ENCODE assay signal across 15 mouse cellular contexts in the genomic region with DNA sequence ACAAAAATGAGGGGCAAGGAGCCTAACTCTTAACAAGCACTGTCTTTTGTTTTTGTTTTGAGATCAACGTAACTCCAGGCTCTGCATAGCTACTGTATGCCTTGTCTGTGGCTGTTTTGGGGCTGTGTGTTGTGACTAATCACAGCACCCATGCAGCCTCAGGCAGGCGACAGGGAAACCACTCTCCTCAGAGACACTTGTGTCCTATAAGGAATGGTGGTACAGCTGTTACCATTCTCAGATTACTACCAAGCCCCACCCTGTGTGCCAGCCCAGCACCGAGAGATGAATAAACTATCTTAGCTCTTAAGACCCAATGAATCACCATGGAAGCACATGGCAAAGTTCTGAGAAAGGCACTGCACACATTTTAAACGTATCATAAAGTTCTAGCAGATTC. TPM values are rescaled to one million over a fixed set of nuclear protein-coding genes. Genes with fewer than 3 reads are reported as not detected.
DNase-seq lines count a peak whose midpoint lies in the region; ATAC-seq and TF ChIP-seq lines count a peak whose summit lies in the region.
"Had no signal": no experiment of that assay in that cellular context is flagged by ENCODE, and none has a peak within 500 bp of the region (broad histone marks: within the 10 kb centered on the region; RNA-seq: fewer than 3 reads in every experiment).

No protein-coding gene starts in this region.

- peak overlapping the region; percentile 11; the same call in 1 of the 2 replicates for H3K4me2 ChIP-seq in embryonic facial prominence, embryonic 14.5 days (ENCODE audit: low read depth, low read length)
- no peak overlapping the region for H3K4me2 ChIP-seq in limb, embryonic 14.5 days (replicated peaks; ENCODE audit: low read depth, low read length, severe bottlenecking)

- WGBS in cerebellum, adult 2 months, result 55% methylated on average over 4 of the region's 4 CpGs
- WGBS in embryonic facial prominence, embryonic 14.5 days, result 34% methylated on average over 4 of the region's 4 CpGs
- WGBS in limb, embryonic 14.5 days, result 42% methylated on average over 4 of the region's 4 CpGs

- H3K27me3 ChIP-seq in cerebellum, adult 2 months (ENCODE audit: control insufficient read depth, insufficient read depth, low read length), result no peaks in the 10 kb centered on the region; the same call in 1 of the 2 replicates
- no peaks in the 10 kb centered on the region for H3K27me3 ChIP-seq in embryonic facial prominence, embryonic 14.5 days (replicated peaks; ENCODE audit: control insufficient read depth, insufficient read depth, low read length)
- no peaks in the 10 kb centered on the region for H3K27me3 ChIP-seq in limb, embryonic 14.5 days (ENCODE audit: control insufficient read depth, insufficient read depth, low read length)

- no peak overlapping the region for H3K9ac ChIP-seq in embryonic facial prominence, embryonic 14.5 days (ENCODE audit: low read depth, low read length)
- H3K9ac ChIP-seq in limb, embryonic 14.5 days (ENCODE audit: low read depth, low read length, severe bottlenecking), result no peak overlapping the region

- ATAC-seq in embryonic facial prominence, embryonic 14.5 days (ENCODE audit: low read depth), result peak; percentile 93
- peak; percentile 80 for ATAC-seq in limb, embryonic 14.5 days (ENCODE audit: low FRiP score, low read depth)
- no peak for ATAC-seq in inflammation-experienced regulatory T-cells, adult 6 months

- H3K9me3 ChIP-seq in embryonic facial prominence, embryonic 14.5 days (ENCODE audit: control insufficient read depth, low read length), result no peaks in the 10 kb centered on the region
- H3K9me3 ChIP-seq in limb, embryonic 14.5 days (ENCODE audit: control insufficient read depth, low read length), result no peaks in the 10 kb centered on the region
- H3K9me3 ChIP-seq: forebrain, embryonic 10.5 days had no signal

- no peak overlapping the region for H3K4me3 ChIP-seq in cerebellum, adult 2 months (replicated peaks; ENCODE audit: insufficient read depth, low read depth, low read length)
- no peak overlapping the region for H3K4me3 ChIP-seq in embryonic facial prominence, embryonic 14.5 days (ENCODE audit: low read depth, low read length)
- H3K4me3 ChIP-seq in limb, embryonic 14.5 days (replicated peaks; ENCODE audit: low read length), result no peak overlapping the region
- H3K4me3 ChIP-seq: forebrain, embryonic 10.5 days had no signal

- H3K4me1 ChIP-seq in cerebellum, adult 2 months (ENCODE audit: control insufficient read depth, insufficient read depth, low read length), result no peaks in the 10 kb centered on the region
- H3K4me1 ChIP-seq in embryonic facial prominence, embryonic 14.5 days (ENCODE audit: control insufficient read depth, insufficient read depth, low read length), result 0 out of 2 replicates have a peak, but pooled peaks cover 7% of the 10 kb centered on the region
- H3K4me1 ChIP-seq in limb, embryonic 14.5 days (ENCODE audit: control insufficient read depth, insufficient read depth, low read length), result no peaks in the 10 kb centered on the region; the same call in 1 of the 2 replicates

- TF ChIP-seq CTCF in cerebellum, adult 2 months (IDR thresholded peaks at IDR 0.05; ENCODE audit: borderline replicate concordance, insufficient read depth, low read depth, low read length), result no peak

- no peak for DNase-seq in cerebellum, adult 2 months
- DNase-seq in cerebellum, postnatal 4 days (ENCODE audit: low spot score in 2 of 2), result no peak
- peak; percentile 26 for DNase-seq in left cerebral cortex, adult 11 months (ENCODE audit: low spot score)
- no peak for DNase-seq in left cerebral cortex, adult 9 months (ENCODE audit: low spot score in 2 of 2)
- DNase-seq in embryonic facial prominence, embryonic 14.5 days (ENCODE audit: low spot score), result peak; percentile 79
- peak; percentile 33 for DNase-seq in limb, embryonic 14.5 days (ENCODE audit: low spot score)
- no peak for DNase-seq in adrenal gland, adult 8-10 months
- DNase-seq: adrenal gland, postnatal 25 days; cerebellum, adult 9-11 months; kidney, postnatal 10 days; lung, postnatal 4 days; right cerebral cortex, postnatal 4 days; thymus, postnatal 4 days had no signal

- peak overlapping the region; percentile 30; the same call in 1 of the 2 replicates for H3K27ac ChIP-seq in cerebellum, adult 2 months (ENCODE audit: insufficient read depth, low read length)
- peak overlapping the region; percentile 53 for H3K27ac ChIP-seq in embryonic facial prominence, embryonic 14.5 days (replicated peaks; ENCODE audit: low read depth, low read length)
- H3K27ac ChIP-seq in limb, embryonic 14.5 days (replicated peaks; ENCODE audit: low read depth, low read length), result 0 out of 2 replicates have a peak overlapping the region, but pooled peaks have one; percentile 2
- H3K27ac ChIP-seq: forebrain, embryonic 10.5 days had no signal

- TF ChIP-seq POLR2A in cerebellum, adult 2 months (IDR thresholded peaks at IDR 0.05; ENCODE audit: borderline replicate concordance, insufficient read depth, low read length), result no peak
- no peak for TF ChIP-seq POLR2A in limb, embryonic 14.5 days (IDR thresholded peaks at IDR 0.05; ENCODE audit: borderline replicate concordance, extremely low read depth, insufficient read depth, insufficient read length)

- H3K36me3 ChIP-seq in embryonic facial prominence, embryonic 14.5 days (ENCODE audit: control insufficient read depth, insufficient read depth, low read length), result no peaks in the 10 kb centered on the region
- no peaks in the 10 kb centered on the region for H3K36me3 ChIP-seq in limb, embryonic 14.5 days (ENCODE audit: control insufficient read depth, insufficient read depth, low read length)
- H3K36me3 ChIP-seq: forebrain, embryonic 10.5 days had no signal

RNA-seq across cellular contexts. Expression of a gene that starts 29.7 kb away (rescaled TPM):
- 6.3 and 9.5 TPM in 2 replicates for polyA plus RNA-seq in cerebellum, adult 2 months (2012; rRNA removed)
- polyA plus RNA-seq in embryonic facial prominence, embryonic 14.5 days (2014; fragmentation: Nextera tagmentation; extraction: Ambion mirVana), result 54.6 and 62.0 TPM in 2 replicates
- 20.5 and 22.2 TPM in 2 replicates for polyA plus RNA-seq in limb, embryonic 14.5 days (2012; rRNA removed)
- polyA plus RNA-seq in limb, embryonic 14.5 days (2014; fragmentation: Nextera tagmentation; extraction: Ambion mirVana), result 25.5 and 31.3 TPM in 2 replicates
- polyA plus RNA-seq in inflammation-experienced regulatory T-cells, adult 6 months (2017; shearing (Covaris generic)), result under 1 TPM; 0.20 to 0.58 (median 0.36) TPM
- 1 to 10 TPM; 3.0 to 4.0 (median 3.5) TPM for total RNA-seq in adrenal gland, adult 8-10 months (2022)

Comparison
In these comparisons a context has a peak if more than half of its experiments do, and no peak if none do; other contexts are left out.
1. DNase-seq: peak in left cerebral cortex, adult 11 months (single experiment), embryonic facial prominence, embryonic 14.5 days (single experiment) and limb, embryonic 14.5 days (single experiment); none in cerebellum, adult 2 months (0 of 2), cerebellum, postnatal 4 days (0 of 2), left cerebral cortex, adult 9 months (0 of 2) and adrenal gland, adult 8-10 months (single experiment).
2. H3K27ac ChIP-seq: peak in every context shown above with its lines; median percentile 53 in embryonic facial prominence, embryonic 14.5 days; 30 in cerebellum, adult 2 months; 2 in limb, embryonic 14.5 days.